Mouse (Mus musculus): ENCODE data around the gene Pygo1. TPM values are rescaled to one million over a fixed set of nuclear protein-coding genes. Genes with fewer than 3 reads are reported as not detected.

Pygo1 gene
- polyA plus RNA-seq, 1 experiment from 2014 or later: 1.8 TPM

GRCm38 (mm10) chr9:72925935-72926258 lies 452 bp downstream of the Pygo1 start:
- TF ChIP-seq EP300 (IDR thresholded peaks at IDR 0.05): no peak
- no peak for TF ChIP-seq CTCF (IDR thresholded peaks at IDR 0.05)
- H3K4me3 ChIP-seq (ENCODE audit: low read depth, low read length): peak overlapping the region; percentile 67
- DNase-seq (ENCODE audit: low spot score) (peak; percentile 27), ATAC-seq (peak; percentile 34)
- no peaks in the 10 kb centered on the region for H3K27me3 ChIP-seq (replicated peaks; ENCODE audit: insufficient read depth, low read length)
- H3K9ac ChIP-seq (replicated peaks; ENCODE audit: low read depth): peak overlapping the region; percentile 71
- 1% methylated on average over 20 of the region's 20 CpGs for WGBS
- H3K9me3 ChIP-seq (ENCODE audit: low read length): no peaks in the 10 kb centered on the region
- H3K4me2 ChIP-seq (replicated peaks; ENCODE audit: low read depth, low read length): peak overlapping the region; percentile 98
- H3K4me1 ChIP-seq (ENCODE audit: insufficient read depth, low read depth, low read length): no peaks in the 10 kb centered on the region
- H3K36me3 ChIP-seq (ENCODE audit: insufficient read depth, low read length): no peaks in the 10 kb centered on the region
- H3K27ac ChIP-seq (ENCODE audit: low read length): peak overlapping the region; percentile 68

- DNase-seq (ENCODE audit: low spot score): no peak
These were observed 5.8 kb downstream of the Pygo1 start for GRCm38 (mm10) chr9:72931166-72931790.

GRCm38 (mm10) chr9:72935309-72935708 lies 9.9 kb downstream of the Pygo1 start:
- no peaks in the 10 kb centered on the region for H3K36me3 ChIP-seq (ENCODE audit: insufficient read depth, low read length)
- 82% methylated on average over 4 of the region's 4 CpGs for WGBS
- no peak for ATAC-seq
- no peaks in the 10 kb centered on the region for H3K4me1 ChIP-seq (ENCODE audit: insufficient read depth, low read depth, low read length)
- H3K4me2 ChIP-seq (replicated peaks; ENCODE audit: low read depth, low read length): no peak overlapping the region
- no peak for DNase-seq (ENCODE audit: low spot score)
- H3K4me3 ChIP-seq (ENCODE audit: low read depth, low read length): no peak overlapping the region
- no peak overlapping the region for H3K27ac ChIP-seq (ENCODE audit: low read length)
- H3K9me3 ChIP-seq (ENCODE audit: low read length): no peaks in the 10 kb centered on the region
- H3K27me3 ChIP-seq (replicated peaks; ENCODE audit: insufficient read depth, low read length): no peaks in the 10 kb centered on the region
- peak; percentile 19; the same call in 1 of the 2 replicates for TF ChIP-seq CTCF (IDR thresholded peaks at IDR 0.05)
- no peak for TF ChIP-seq EP300 (IDR thresholded peaks at IDR 0.05)
- no peak overlapping the region for H3K9ac ChIP-seq (replicated peaks; ENCODE audit: low read depth)

More at GRCm38 (mm10) chr9:72931166-72931790, 5.8 kb downstream of the Pygo1 start:
- TF ChIP-seq CTCF (IDR thresholded peaks at IDR 0.05) (no peak), EP300 (IDR thresholded peaks at IDR 0.05) (no peak)
- H3K9ac ChIP-seq (replicated peaks; ENCODE audit: low read depth): no peak overlapping the region
- no peaks in the 10 kb centered on the region for H3K4me1 ChIP-seq (ENCODE audit: insufficient read depth, low read depth, low read length)
- H3K27me3 ChIP-seq (replicated peaks; ENCODE audit: insufficient read depth, low read length): no peaks in the 10 kb centered on the region
- H3K9me3 ChIP-seq (ENCODE audit: low read length): no peaks in the 10 kb centered on the region
- 82% methylated on average over 13 of the region's 13 CpGs for WGBS
- no peaks in the 10 kb centered on the region for H3K36me3 ChIP-seq (ENCODE audit: insufficient read depth, low read length)
- no peak for ATAC-seq
- H3K4me3 ChIP-seq (ENCODE audit: low read depth, low read length): no peak overlapping the region
- no peak overlapping the region for H3K4me2 ChIP-seq (replicated peaks; ENCODE audit: low read depth, low read length)
- no peak overlapping the region for H3K27ac ChIP-seq (ENCODE audit: low read length)

GRCm38 (mm10) chr9:72936301-72936700 lies 10.9 kb downstream of the Pygo1 start:
- TF ChIP-seq CTCF (IDR thresholded peaks at IDR 0.05) (no peak), EP300 (IDR thresholded peaks at IDR 0.05) (no peak)
- DNase-seq (ENCODE audit: low spot score): peak; percentile 74

GRCm38 (mm10) chr9:72943424-72943823 lies 18.0 kb downstream of the Pygo1 start:
- H3K4me1 ChIP-seq (ENCODE audit: insufficient read depth, low read depth, low read length): no peaks in the 10 kb centered on the region
- no peak overlapping the region for H3K27ac ChIP-seq (ENCODE audit: low read length)
- ATAC-seq (no peak), DNase-seq (ENCODE audit: low spot score) (no peak)
- no peak overlapping the region for H3K9ac ChIP-seq (replicated peaks; ENCODE audit: low read depth)
- 53% methylated on average over 3 of the region's 3 CpGs for WGBS
- H3K36me3 ChIP-seq (ENCODE audit: insufficient read depth, low read length): no peaks in the 10 kb centered on the region
- H3K27me3 ChIP-seq (replicated peaks; ENCODE audit: insufficient read depth, low read length): no peaks in the 10 kb centered on the region
- H3K4me3 ChIP-seq (ENCODE audit: low read depth, low read length): no peak overlapping the region
- no peak overlapping the region for H3K4me2 ChIP-seq (replicated peaks; ENCODE audit: low read depth, low read length)
- TF ChIP-seq EP300 (IDR thresholded peaks at IDR 0.05) (no peak), CTCF (IDR thresholded peaks at IDR 0.05) (peak; percentile 46)
- no peaks in the 10 kb centered on the region for H3K9me3 ChIP-seq (ENCODE audit: low read length)

More at GRCm38 (mm10) chr9:72936301-72936700, 10.9 kb downstream of the Pygo1 start:
- Histone ChIP-seq H3K27me3 (replicated peaks; ENCODE audit: insufficient read depth, low read length) (no peaks in the 10 kb centered on the region), H3K9ac (replicated peaks; ENCODE audit: low read depth) (no peak overlapping the region), H3K4me1 (ENCODE audit: insufficient read depth, low read depth, low read length) (no peaks in the 10 kb centered on the region), H3K36me3 (ENCODE audit: insufficient read depth, low read length) (no peaks in the 10 kb centered on the region), H3K9me3 (ENCODE audit: low read length) (no peaks in the 10 kb centered on the region), H3K4me2 (replicated peaks; ENCODE audit: low read depth, low read length) (no peak overlapping the region), H3K4me3 (ENCODE audit: low read depth, low read length) (no peak overlapping the region), H3K27ac (ENCODE audit: low read length) (no peak overlapping the region; the same call in 1 of the 2 replicates)
- ATAC-seq: peak; percentile 89
- WGBS: 62% methylated on average over 2 of the region's 2 CpGs

- H3K4me3 ChIP-seq (ENCODE audit: low read depth, low read length): no peak overlapping the region
- H3K4me2 ChIP-seq (replicated peaks; ENCODE audit: low read depth, low read length): no peak overlapping the region
- no peaks in the 10 kb centered on the region for H3K4me1 ChIP-seq (ENCODE audit: insufficient read depth, low read depth, low read length)
- H3K36me3 ChIP-seq (ENCODE audit: insufficient read depth, low read length): no peaks in the 10 kb centered on the region
- no peak overlapping the region for H3K9ac ChIP-seq (replicated peaks; ENCODE audit: low read depth)
- no peak for TF ChIP-seq EP300 (IDR thresholded peaks at IDR 0.05)
- TF ChIP-seq CTCF (IDR thresholded peaks at IDR 0.05): no peak
- DNase-seq (ENCODE audit: low spot score): no peak
- H3K9me3 ChIP-seq (ENCODE audit: low read length): no peaks in the 10 kb centered on the region
- no peaks in the 10 kb centered on the region for H3K27me3 ChIP-seq (replicated peaks; ENCODE audit: insufficient read depth, low read length)
- 91% methylated on average over 13 of the region's 13 CpGs for WGBS
- no peak overlapping the region for H3K27ac ChIP-seq (ENCODE audit: low read length)
- ATAC-seq: no peak
These were observed 18.8 kb downstream of the Pygo1 start for GRCm38 (mm10) chr9:72944286-72944685.

Measured in lung, postnatal 0 days (tissue).